Mouse (Mus musculus): Measurements from ENCODE around the gene Maml3.

DNA sequence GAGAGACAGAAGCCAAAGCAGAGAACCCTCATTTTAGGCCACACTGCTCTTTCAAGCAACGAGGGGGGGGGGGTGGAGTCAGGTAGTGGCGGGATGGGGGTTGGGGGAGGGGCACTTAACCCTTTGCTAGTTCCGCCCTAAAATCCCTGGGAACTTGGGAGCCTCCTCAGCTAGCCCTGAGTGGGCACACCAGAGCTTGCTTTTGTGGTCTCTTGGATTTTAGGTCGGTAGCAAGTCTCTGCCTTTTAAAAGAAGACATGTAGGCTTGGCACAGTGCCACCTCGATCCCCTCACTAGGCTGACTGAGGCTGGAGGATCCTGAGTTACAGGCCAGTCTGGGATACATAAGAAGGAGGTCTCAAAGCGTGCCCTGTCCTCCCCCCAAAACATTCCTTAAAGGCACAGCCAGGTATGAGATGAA, 59.6 kb downstream of the Maml3 start:
- no peak for TF ChIP-seq CTCF (IDR thresholded peaks at IDR 0.05; ENCODE audit: borderline replicate concordance, extremely low read depth, insufficient read depth, insufficient read length)
- no peak for TF ChIP-seq POLR2A (IDR thresholded peaks at IDR 0.05; ENCODE audit: borderline replicate concordance, extremely low read depth, insufficient read depth, insufficient read length, poor library complexity, severe bottlenecking)

All from brain, embryonic 14.5 days (tissue).